Mouse (Mus musculus) liver, embryonic 14.5 days (tissue): ENCODE results near the gene Socs7. TPM values are rescaled to one million over a fixed set of nuclear protein-coding genes. Genes with fewer than 3 reads are reported as not detected.
A peak's percentile ranks its signal among the peaks of the same experiment; 100 is the strongest.

Source experiments
- ATAC-seq: fragments of 200-750 bp; cut with Nextera tagmentation; 2 replicates; pipeline ENCODE4 v1.8.0; 2017; ENCODE audit warnings: moderate number of reproducible peaks, mild to moderate bottlenecking, moderate library complexity; ENCODE audit not compliant: insufficient read depth
- DNase-seq, 3 experiments: peaks; one replicate each; pipeline ENCODE4 v3.0.0-alpha.2; 2012 to 2013; ENCODE audit warnings: low read depth in 3 of 3, low spot score in 3 of 3
- H3K27ac ChIP-seq: fragments of 300-500 bp; sonication (generic); 2 replicates; pipeline ENCODE4 v1.5.1; 2014; ENCODE audit warnings: moderate library complexity, mild to moderate bottlenecking, control low read depth, inconsistent platforms
- H3K27me3 ChIP-seq: fragments of 300-500 bp; sonication (generic); 2 replicates; pipeline ENCODE4 v1.6.1; 2014; ENCODE audit warnings: mild to moderate bottlenecking, low read length, moderate library complexity; ENCODE audit not compliant: control insufficient read depth, insufficient read depth
- H3K36me3 ChIP-seq: fragments of 300-500 bp; sonication (generic); replicated peaks from 2 replicates; pipeline ENCODE4 v1.6.1; 2014; ENCODE audit warnings: low read depth; ENCODE audit not compliant: control insufficient read depth, insufficient read depth
- H3K4me1 ChIP-seq, 2 experiments: fragments of 200-500 bp in 1 of 2; fragments of 300-500 bp in 1 of 2; sonication (generic) in 1 of 2; replicated peaks; 2 replicates each; pipeline ENCODE4 v1.6.1; 2012 to 2014; ENCODE audit warnings: antibody characterized with exemption in 1 of 2, inconsistent platforms in 1 of 2, low read length in 1 of 2; ENCODE audit not compliant: control insufficient read depth in 2 of 2, insufficient read depth in 2 of 2
- H3K4me2 ChIP-seq: fragments of 300-500 bp; sonication (generic); 2 replicates; pipeline ENCODE4 v1.6.1; 2014; ENCODE audit warnings: low read depth, mild to moderate bottlenecking, control low read depth, moderate library complexity
- H3K4me3 ChIP-seq, 2 experiments: fragments of 200-500 bp in 1 of 2; fragments of 300-500 bp in 1 of 2; sonication (generic) in 1 of 2; 2 replicates each; pipeline ENCODE4 v1.5.1; 2012 to 2014; ENCODE audit warnings: low read depth in 2 of 2, low read length in 2 of 2, mild to moderate bottlenecking in 2 of 2, control low read depth in 1 of 2, inconsistent platforms in 1 of 2, moderate library complexity in 1 of 2; ENCODE audit not compliant: insufficient read depth in 1 of 2
- H3K9ac ChIP-seq: fragments of 300-500 bp; sonication (generic); replicated peaks from 2 replicates; pipeline ENCODE4 v1.6.1; 2014; ENCODE audit warnings: mild to moderate bottlenecking, control low read depth, moderate library complexity
- H3K9me3 ChIP-seq: fragments of 300-500 bp; sonication (generic); 2 replicates; pipeline ENCODE4 v1.6.1; 2016; ENCODE audit warnings: low read length, mixed read lengths; ENCODE audit not compliant: control insufficient read depth
- CTCF ChIP-seq: IDR thresholded peaks from 2 replicates; pipeline ENCODE4 v1.5.1; 2016; ENCODE audit warnings: antibody characterized with exemption, low read depth, control low read depth
- EP300 ChIP-seq: IDR thresholded peaks from 2 replicates; pipeline ENCODE4 v1.6.1; 2016; ENCODE audit warnings: antibody characterized with exemption, low read depth
- WGBS: fragments of 180-500 bp; shearing (Covaris S2); extraction: QIAGEN DNeasy Blood & Tissue Kit; methylation state at CpG from one replicate; pipeline ENCODE4 v1.1.7; 2014; ENCODE audit not compliant: insufficient replicate concordance; 5-methylcytosine and 5-hydroxymethylcytosine counted together
- polyA plus RNA-seq, 2 experiments: library from polyadenylated mRNA; depleted of rRNA in 1 of 2; stranded (reverse) in 1 of 2; unstranded in 1 of 2; fragments of >200 nt; fragmentation: Nextera tagmentation in 1 of 2; extraction: Ambion mirVana in 1 of 2; gene quantifications; 2 replicates each; pipeline versions ENCODE4 v1.2.1 to v1.2.3; 2012 to 2014

The Socs7 gene
- polyA plus RNA-seq, 2 experiments: 0.38 to 2.4 TPM

GRCm38 (mm10) chr11:97394146-97394545 is 31.8 kb downstream of the Socs7 start:
- TF ChIP-seq CTCF: no peak
- no peak for TF ChIP-seq EP300
- Histone ChIP-seq H3K4me2 (no peak overlapping the region), H3K9me3 (no peaks in the 10 kb centered on the region), H3K27me3 (no peaks in the 10 kb centered on the region), H3K36me3 (peaks cover 4% of the 10 kb centered on the region; the same call in 1 of the 2 replicates), H3K27ac (no peak overlapping the region), H3K9ac (no peak overlapping the region), H3K4me3 (no peak overlapping the region), H3K4me1 (no peaks in the 10 kb centered on the region)
- no peak for ATAC-seq
- no peak for DNase-seq
- 33% methylated on average over 11 of the region's 11 CpGs for whole genome bisulfite sequencing

GRCm38 (mm10) chr11:97398506-97398905 is 36.2 kb downstream of the Socs7 start:
- Histone ChIP-seq H3K27ac (no peak overlapping the region), H3K4me2 (no peak overlapping the region), H3K36me3 (no peaks in the 10 kb centered on the region; the same call in 1 of the 2 replicates), H3K4me1 (no peaks in the 10 kb centered on the region; a peak in 1 of 4 replicates), H3K27me3 (no peaks in the 10 kb centered on the region; the same call in 1 of the 2 replicates), H3K9ac (no peak overlapping the region), H3K4me3 (no peak overlapping the region), H3K9me3 (no peaks in the 10 kb centered on the region)
- TF ChIP-seq EP300: no peak
- TF ChIP-seq CTCF: no peak
- ATAC-seq (no peak), DNase-seq (no peak)
- WGBS: 73% methylated on average over 2 of the region's 2 CpGs

GRCm38 (mm10) chr11:97399958-97400710 is 37.8 kb downstream of the Socs7 start:
- Histone ChIP-seq H3K4me2 (peak overlapping the region; percentile 50), H3K4me1 (peaks cover 2 to 4% of the 10 kb centered on the region in 2 experiments; a peak in 3 of 4 replicates), H3K27ac (no peak overlapping the region), H3K9ac (no peak overlapping the region), H3K36me3 (no peaks in the 10 kb centered on the region; the same call in 1 of the 2 replicates), H3K9me3 (no peaks in the 10 kb centered on the region), H3K27me3 (peaks cover 3% of the 10 kb centered on the region; the same call in 1 of the 2 replicates), H3K4me3 (peak overlapping the region; percentile 5 to 44; a peak in 3 of 4 replicates)
- peak; percentile 96 for TF ChIP-seq CTCF
- no peak for TF ChIP-seq EP300
- 5% methylated on average over 23 of the region's 23 CpGs for WGBS
- DNase-seq (peak; percentile 54 to 71 (median 56)), ATAC-seq (peak; percentile 59)

- no peak overlapping the region for H3K4me2 ChIP-seq
- no peak overlapping the region for H3K27ac ChIP-seq
- no peaks in the 10 kb centered on the region for H3K9me3 ChIP-seq
- no peak overlapping the region for H3K4me3 ChIP-seq
- no peak overlapping the region for H3K9ac ChIP-seq
- H3K27me3 ChIP-seq: peaks cover 4% of the 10 kb centered on the region; the same call in 1 of the 2 replicates
- peaks cover 5 to 7% of the 10 kb centered on the region in 2 experiments; a peak in 3 of 4 replicates for H3K4me1 ChIP-seq
- ATAC-seq: no peak
- 27% methylated on average over 6 of the region's 6 CpGs for WGBS
- no peak for DNase-seq
- no peak for TF ChIP-seq EP300
- no peaks in the 10 kb centered on the region for H3K36me3 ChIP-seq
Observed at GRCm38 (mm10) chr11:97401082-97401481, 38.7 kb downstream of the Socs7 start.

- Histone ChIP-seq H3K4me3 (no peak overlapping the region), H3K27me3 (peaks cover 6% of the 10 kb centered on the region; the same call in 1 of the 2 replicates), H3K9me3 (no peaks in the 10 kb centered on the region), H3K4me2 (no peak overlapping the region), H3K36me3 (no peaks in the 10 kb centered on the region), H3K27ac (no peak overlapping the region), H3K4me1 (peaks cover 5 to 7% of the 10 kb centered on the region in 2 experiments; a peak in 3 of 4 replicates), H3K9ac (no peak overlapping the region)
- WGBS: 62% methylated on average over 3 of the region's 3 CpGs
- DNase-seq: no peak
- ATAC-seq: no peak
- TF ChIP-seq EP300 (no peak), CTCF (no peak)
Observed at GRCm38 (mm10) chr11:97401686-97402435, 39.5 kb downstream of the Socs7 start.
